In the genomic region with DNA sequence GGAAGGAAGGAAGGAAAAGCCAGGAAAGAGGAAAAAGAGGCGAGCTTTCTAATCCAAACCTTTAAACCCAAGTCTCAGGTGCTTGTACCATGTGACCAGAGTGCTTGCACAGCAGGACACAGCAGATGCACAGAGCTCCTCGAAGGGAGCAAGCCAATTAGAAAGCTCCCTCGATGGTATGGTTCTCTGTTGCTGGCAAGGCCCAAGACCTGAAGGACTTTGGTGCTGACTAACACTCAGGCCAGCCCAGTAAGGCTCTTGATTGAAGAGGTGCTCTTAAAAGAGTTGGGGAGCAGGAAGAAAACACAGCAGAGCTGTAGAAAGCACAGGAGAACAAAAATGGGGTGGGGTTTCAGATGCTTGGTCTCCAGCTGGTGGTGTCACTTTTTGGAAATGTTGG, we compare ENCODE assay signal across 31 mouse cellular contexts. TPM values are rescaled to one million over a fixed set of nuclear protein-coding genes. Genes with fewer than 3 reads are reported as not detected.
DNase-seq lines count a peak whose midpoint lies in the region; ATAC-seq and TF ChIP-seq lines count a peak whose summit lies in the region.
"Had no signal": no experiment of that assay in that cellular context is flagged by ENCODE, and none has a peak within 500 bp of the region (broad histone marks: within the 10 kb centered on the region; RNA-seq: fewer than 3 reads in every experiment).

No protein-coding gene starts in this region.

- 80% methylated on average over 3 of the region's 3 CpGs for WGBS in neural tube, embryonic 11.5 days
- WGBS in neural tube, embryonic 15.5 days, result 64% methylated on average over 3 of the region's 3 CpGs
- WGBS in lung, postnatal 0 days, result 38% methylated on average over 3 of the region's 3 CpGs

- no peaks in the 10 kb centered on the region for H3K4me1 ChIP-seq in neural tube, embryonic 11.5 days (ENCODE audit: control insufficient read depth, insufficient read depth, low read length)
- H3K4me1 ChIP-seq in neural tube, embryonic 15.5 days, result 0 out of 2 replicates have a peak, but pooled peaks cover 4% of the 10 kb centered on the region
- no peaks in the 10 kb centered on the region for H3K4me1 ChIP-seq in lung, postnatal 0 days (ENCODE audit: insufficient read depth, low read depth, low read length)
- H3K4me1 ChIP-seq: forebrain, embryonic 15.5 days; heart, embryonic 15.5 days; hindbrain, embryonic 13.5 days had no signal

- H3K27me3 ChIP-seq in neural tube, embryonic 11.5 days (ENCODE audit: control insufficient read depth, insufficient read depth, low read length), result no peaks in the 10 kb centered on the region
- H3K27me3 ChIP-seq in neural tube, embryonic 15.5 days (replicated peaks), result no peaks in the 10 kb centered on the region
- H3K27me3 ChIP-seq in lung, postnatal 0 days (replicated peaks; ENCODE audit: insufficient read depth, low read length), result no peaks in the 10 kb centered on the region
- H3K27me3 ChIP-seq: embryonic facial prominence, embryonic 13.5 days; forebrain, embryonic 15.5 days; heart, embryonic 12.5 days; heart, embryonic 15.5 days had no signal

- no peak; the same call in 1 of the 2 replicates for TF ChIP-seq EP300 in lung, postnatal 0 days (IDR thresholded peaks at IDR 0.05)

- no peak overlapping the region for H3K27ac ChIP-seq in neural tube, embryonic 11.5 days (ENCODE audit: low read depth, low read length)
- no peak overlapping the region for H3K27ac ChIP-seq in neural tube, embryonic 15.5 days (replicated peaks)
- H3K27ac ChIP-seq in lung, postnatal 0 days (ENCODE audit: low read length), result peak overlapping the region; percentile 27; the same call in 1 of the 2 replicates
- H3K27ac ChIP-seq: embryonic facial prominence, embryonic 10.5 days; embryonic facial prominence, embryonic 13.5 days; forebrain, embryonic 12.5 days; forebrain, embryonic 15.5 days; heart, embryonic 15.5 days; hindbrain, embryonic 10.5 days; hindbrain, embryonic 13.5 days; hindbrain, postnatal 0 days had no signal

- ATAC-seq in neural tube, embryonic 11.5 days (ENCODE audit: insufficient read depth, low FRiP score, low TSS enrichment), result no peak
- no peak for ATAC-seq in neural tube, embryonic 15.5 days (ENCODE audit: low FRiP score)
- ATAC-seq in lung, postnatal 0 days, result peak; percentile 99
- no peak for ATAC-seq in CD4-positive, CD25-positive, alpha-beta regulatory T cell, adult 4 months
- no peak for ATAC-seq in monocyte, adult 5-6 weeks (replicated peaks; ENCODE audit: insufficient number of reproducible peaks, low FRiP score, low TSS enrichment, poor library complexity, severe bottlenecking)
- ATAC-seq: activated CD4-positive, CD25-positive, alpha-beta regulatory T cell, adult 4 months; forebrain, embryonic 15.5 days; hindbrain, postnatal 0 days had no signal

- no peaks in the 10 kb centered on the region for H3K9me3 ChIP-seq in neural tube, embryonic 11.5 days (ENCODE audit: control insufficient read depth, low read length)
- H3K9me3 ChIP-seq in neural tube, embryonic 15.5 days (replicated peaks), result no peaks in the 10 kb centered on the region
- no peaks in the 10 kb centered on the region for H3K9me3 ChIP-seq in lung, postnatal 0 days (ENCODE audit: low read length)
- H3K9me3 ChIP-seq: embryonic facial prominence, embryonic 10.5 days; embryonic facial prominence, embryonic 13.5 days; forebrain, embryonic 12.5 days; forebrain, embryonic 15.5 days; heart, embryonic 12.5 days; heart, embryonic 15.5 days; hindbrain, embryonic 13.5 days had no signal

- H3K9ac ChIP-seq in neural tube, embryonic 11.5 days (ENCODE audit: low read length), result no peak overlapping the region
- no peak overlapping the region for H3K9ac ChIP-seq in neural tube, embryonic 15.5 days (replicated peaks)
- H3K9ac ChIP-seq in lung, postnatal 0 days (replicated peaks; ENCODE audit: low read depth), result no peak overlapping the region
- H3K9ac ChIP-seq: embryonic facial prominence, embryonic 13.5 days; forebrain, embryonic 12.5 days; forebrain, embryonic 15.5 days; heart, embryonic 12.5 days; heart, embryonic 15.5 days; hindbrain, embryonic 13.5 days had no signal

- no peaks in the 10 kb centered on the region for H3K36me3 ChIP-seq in neural tube, embryonic 11.5 days (ENCODE audit: control insufficient read depth, insufficient read depth, low read length)
- H3K36me3 ChIP-seq in neural tube, embryonic 15.5 days, result no peaks in the 10 kb centered on the region
- no peaks in the 10 kb centered on the region for H3K36me3 ChIP-seq in lung, postnatal 0 days (ENCODE audit: insufficient read depth, low read length)
- H3K36me3 ChIP-seq: embryonic facial prominence, embryonic 10.5 days; embryonic facial prominence, embryonic 13.5 days; forebrain, embryonic 12.5 days; forebrain, embryonic 15.5 days; heart, embryonic 12.5 days; heart, embryonic 15.5 days; hindbrain, embryonic 10.5 days; hindbrain, embryonic 13.5 days had no signal

- DNase-seq in neural tube, embryonic 11.5 days (ENCODE audit: low spot score), result peak; percentile 1
- DNase-seq in lung, postnatal 0 days (ENCODE audit: low spot score), result peak; percentile 80
- peak; percentile 61 for DNase-seq in lung, postnatal 36 days
- DNase-seq: adrenal gland, adult 8-10 months; adrenal gland, postnatal 25 days; B cell, adult 2 months; cerebellum, adult 11-12 months; cerebellum, adult 8-10 months; cerebellum, postnatal 10 days; cerebellum, postnatal 36 days; embryo, embryonic 11 days; gastrocnemius, postnatal 25 days; heart, adult 18-20 months; heart, postnatal 10 days; heart, postnatal 36 days had no signal

- no peak overlapping the region for H3K4me2 ChIP-seq in neural tube, embryonic 11.5 days (ENCODE audit: low read depth)
- no peak overlapping the region for H3K4me2 ChIP-seq in neural tube, embryonic 15.5 days
- H3K4me2 ChIP-seq in lung, postnatal 0 days (replicated peaks; ENCODE audit: low read depth, low read length), result no peak overlapping the region
- H3K4me2 ChIP-seq: embryonic facial prominence, embryonic 13.5 days; forebrain, embryonic 12.5 days; forebrain, embryonic 15.5 days; heart, embryonic 12.5 days; heart, embryonic 15.5 days; hindbrain, embryonic 13.5 days had no signal

- no peak for TF ChIP-seq CTCF in lung, postnatal 0 days (IDR thresholded peaks at IDR 0.05)

- no peak overlapping the region for H3K4me3 ChIP-seq in neural tube, embryonic 11.5 days (ENCODE audit: low read depth, low read length)
- H3K4me3 ChIP-seq in neural tube, embryonic 15.5 days (replicated peaks), result no peak overlapping the region
- no peak overlapping the region for H3K4me3 ChIP-seq in lung, postnatal 0 days (ENCODE audit: low read depth, low read length)
- H3K4me3 ChIP-seq: embryonic facial prominence, embryonic 10.5 days; embryonic facial prominence, embryonic 13.5 days; erythroblast, embryonic 14.5 days; forebrain, embryonic 12.5 days; forebrain, embryonic 15.5 days; heart, embryonic 12.5 days; heart, embryonic 15.5 days; hindbrain, embryonic 10.5 days; hindbrain, embryonic 13.5 days had no signal

RNA-seq across cellular contexts. Expression of gene Fgf8, which starts 34.0 kb away (rescaled TPM):
- 0.23 and 0.72 TPM in 2 replicates for polyA plus RNA-seq in neural tube, embryonic 11.5 days (2014; fragmentation: Nextera tagmentation; extraction: Ambion mirVana)
- 0.13 and 0.31 TPM in 2 replicates for polyA plus RNA-seq in neural tube, embryonic 15.5 days (2015; fragmentation: Nextera tagmentation; extraction: Ambion mirVana)
- not detected in 2 replicates for polyA plus RNA-seq in lung, postnatal 0 days (2015; fragmentation: Nextera tagmentation; extraction: Ambion mirVana)
- not detected for polyA plus RNA-seq in CD4-positive, CD25-positive, alpha-beta regulatory T cell, adult 4 months (2017; shearing (Covaris generic))
- total RNA-seq in monocyte, adult 5-6 weeks (2017), result not detected in 3 replicates
- total RNA-seq: adrenal gland, adult 8-10 months; adrenal gland, postnatal 25 days; gastrocnemius, adult 8-10 months; gastrocnemius, postnatal 25 days; heart, adult 18-20 months; heart, postnatal 10 days; heart, postnatal 36 days had no signal
- polyA plus RNA-seq: activated CD4-positive, CD25-positive, alpha-beta regulatory T cell, adult 4 months; cortical plate, adult 2 months; erythroblast, embryonic 14.5 days; heart, embryonic 12.5 days had no signal

RNA-seq across cellular contexts. Expression of gene Npm3, which starts 40.7 kb away (rescaled TPM):
- polyA plus RNA-seq in neural tube, embryonic 11.5 days (2014; fragmentation: Nextera tagmentation; extraction: Ambion mirVana), result 10.1 and 10.5 TPM in 2 replicates
- 7.1 and 9.1 TPM in 2 replicates for polyA plus RNA-seq in neural tube, embryonic 15.5 days (2015; fragmentation: Nextera tagmentation; extraction: Ambion mirVana)
- 7.7 and 8.1 TPM in 2 replicates for polyA plus RNA-seq in lung, postnatal 0 days (2015; fragmentation: Nextera tagmentation; extraction: Ambion mirVana)
- 10 to 100 TPM; 11.9 to 37.1 TPM for polyA plus RNA-seq in CD4-positive, CD25-positive, alpha-beta regulatory T cell, adult 4 months (2017; shearing (Covaris generic))
- 33.8 to 73.5 TPM (median 54.3 TPM) in 3 replicates for total RNA-seq in monocyte, adult 5-6 weeks (2017)

RNA-seq across cellular contexts. Expression of gene Fbxw4, which starts 48.6 kb away (rescaled TPM):
- 4.4 and 5.0 TPM in 2 replicates for polyA plus RNA-seq in neural tube, embryonic 11.5 days (2014; fragmentation: Nextera tagmentation; extraction: Ambion mirVana)
- polyA plus RNA-seq in neural tube, embryonic 15.5 days (2015; fragmentation: Nextera tagmentation; extraction: Ambion mirVana), result 8.2 and 8.4 TPM in 2 replicates
- 2.9 and 4.6 TPM in 2 replicates for polyA plus RNA-seq in lung, postnatal 0 days (2015; fragmentation: Nextera tagmentation; extraction: Ambion mirVana)
- polyA plus RNA-seq in CD4-positive, CD25-positive, alpha-beta regulatory T cell, adult 4 months (2017; shearing (Covaris generic)), result 10 to 100 TPM; 11.4 to 15.5 TPM
- 14.7 to 30.1 TPM (median 15.2 TPM) in 3 replicates for total RNA-seq in monocyte, adult 5-6 weeks (2017)

Comparison
In these comparisons a context has a peak if more than half of its experiments do, and no peak if none do; other contexts are left out.
1. DNase-seq: peak in every context shown above with its lines; median percentile 80 in lung, postnatal 0 days; 61 in lung, postnatal 36 days; 1 in neural tube, embryonic 11.5 days.